Mouse (Mus musculus): ENCODE results near the gene Tab1.

Gene Tab1

GRCm38 (mm10) chr15:80132993-80133586 is at the start of gene Tab1:
Gene Tab1, plus strand, starts transcription at chr15:80133127.
- peak; percentile 79 for DNase-seq (ENCODE audit: low read depth, low spot score)

- peak; percentile 95 for DNase-seq (ENCODE audit: low read depth, low spot score)
These were observed 49.6 kb upstream of the Tab1 start for GRCm38 (mm10) chr15:80083276-80083731.

GRCm38 (mm10) chr15:80083740-80084139 is 49.2 kb upstream of the Tab1 start:
- no peak for DNase-seq (ENCODE audit: low read depth, low spot score)

GRCm38 (mm10) chr15:80087406-80088012 is 45.4 kb upstream of the Tab1 start:
- DNase-seq (ENCODE audit: low read depth, low spot score) = no peak

GRCm38 (mm10) chr15:80088637-80089036 is 44.3 kb upstream of the Tab1 start:
- no peak for DNase-seq (ENCODE audit: low read depth, low spot score)

GRCm38 (mm10) chr15:80090155-80090554 is 42.8 kb upstream of the Tab1 start:
- no peak for DNase-seq (ENCODE audit: low read depth, low spot score)

GRCm38 (mm10) chr15:80090741-80091120 is 42.2 kb upstream of the Tab1 start:
- DNase-seq (ENCODE audit: low read depth, low spot score) = no peak

GRCm38 (mm10) chr15:80091121-80091955 is 41.6 kb upstream of the Tab1 start, which contains the start of the genes Syngr1 and Rpl3:
Gene Syngr1, plus strand, starts transcription at chr15:80091334.
Gene Rpl3, minus strand, starts transcription at chr15:80091868.
- DNase-seq (ENCODE audit: low read depth, low spot score) = no peak

GRCm38 (mm10) chr15:80092041-80092441 is 40.9 kb upstream of the Tab1 start:
- DNase-seq (ENCODE audit: low read depth, low spot score) = no peak

- DNase-seq (ENCODE audit: low read depth, low spot score) = no peak
These were observed 40.3 kb upstream of the Tab1 start for GRCm38 (mm10) chr15:80092599-80092998.

- no peak for DNase-seq (ENCODE audit: low read depth, low spot score)
These were observed 38.7 kb upstream of the Tab1 start for GRCm38 (mm10) chr15:80094201-80094600.

- no peak for DNase-seq (ENCODE audit: low read depth, low spot score)
These were observed 37.3 kb upstream of the Tab1 start for GRCm38 (mm10) chr15:80095596-80095995.

- no peak for DNase-seq (ENCODE audit: low read depth, low spot score)
These were observed 36.5 kb upstream of the Tab1 start for GRCm38 (mm10) chr15:80096406-80096805.

- DNase-seq (ENCODE audit: low read depth, low spot score) = no peak
These were observed 35.7 kb upstream of the Tab1 start for GRCm38 (mm10) chr15:80096946-80097881.

- DNase-seq (ENCODE audit: low read depth, low spot score) = no peak
These were observed 34.9 kb upstream of the Tab1 start for GRCm38 (mm10) chr15:80097999-80098461.

- no peak for DNase-seq (ENCODE audit: low read depth, low spot score)
These were observed 34.1 kb upstream of the Tab1 start for GRCm38 (mm10) chr15:80098809-80099208.

- DNase-seq (ENCODE audit: low read depth, low spot score) = no peak
These were observed 33.5 kb upstream of the Tab1 start for GRCm38 (mm10) chr15:80099477-80099876.

- no peak for DNase-seq (ENCODE audit: low read depth, low spot score)
These were observed 32.7 kb upstream of the Tab1 start for GRCm38 (mm10) chr15:80100196-80100595.

GRCm38 (mm10) chr15:80100871-80101270 is 32.1 kb upstream of the Tab1 start:
- DNase-seq (ENCODE audit: low read depth, low spot score) = no peak

- no peak for DNase-seq (ENCODE audit: low read depth, low spot score)
These were observed 31.4 kb upstream of the Tab1 start for GRCm38 (mm10) chr15:80101503-80101902.

GRCm38 (mm10) chr15:80102495-80102894 is 30.4 kb upstream of the Tab1 start:
- no peak for DNase-seq (ENCODE audit: low read depth, low spot score)

Measured in WW6 (cell line).